Mouse (Mus musculus) erythroblast, embryonic 14.5 days (primary cell): ENCODE results near the gene Atrnl1.

ENCODE experiments used
- GATA1 ChIP-seq: IDR thresholded peaks from 2 replicates; pipeline ENCODE4 v1.6.1; 2012; ENCODE audit warnings: low read length, inconsistent platforms, mixed read lengths
- TAL1 ChIP-seq: IDR thresholded peaks from 3 replicates; pipeline ENCODE4 v1.6.1; 2012; ENCODE audit warnings: low read length, inconsistent platforms, mixed read lengths

DNA sequence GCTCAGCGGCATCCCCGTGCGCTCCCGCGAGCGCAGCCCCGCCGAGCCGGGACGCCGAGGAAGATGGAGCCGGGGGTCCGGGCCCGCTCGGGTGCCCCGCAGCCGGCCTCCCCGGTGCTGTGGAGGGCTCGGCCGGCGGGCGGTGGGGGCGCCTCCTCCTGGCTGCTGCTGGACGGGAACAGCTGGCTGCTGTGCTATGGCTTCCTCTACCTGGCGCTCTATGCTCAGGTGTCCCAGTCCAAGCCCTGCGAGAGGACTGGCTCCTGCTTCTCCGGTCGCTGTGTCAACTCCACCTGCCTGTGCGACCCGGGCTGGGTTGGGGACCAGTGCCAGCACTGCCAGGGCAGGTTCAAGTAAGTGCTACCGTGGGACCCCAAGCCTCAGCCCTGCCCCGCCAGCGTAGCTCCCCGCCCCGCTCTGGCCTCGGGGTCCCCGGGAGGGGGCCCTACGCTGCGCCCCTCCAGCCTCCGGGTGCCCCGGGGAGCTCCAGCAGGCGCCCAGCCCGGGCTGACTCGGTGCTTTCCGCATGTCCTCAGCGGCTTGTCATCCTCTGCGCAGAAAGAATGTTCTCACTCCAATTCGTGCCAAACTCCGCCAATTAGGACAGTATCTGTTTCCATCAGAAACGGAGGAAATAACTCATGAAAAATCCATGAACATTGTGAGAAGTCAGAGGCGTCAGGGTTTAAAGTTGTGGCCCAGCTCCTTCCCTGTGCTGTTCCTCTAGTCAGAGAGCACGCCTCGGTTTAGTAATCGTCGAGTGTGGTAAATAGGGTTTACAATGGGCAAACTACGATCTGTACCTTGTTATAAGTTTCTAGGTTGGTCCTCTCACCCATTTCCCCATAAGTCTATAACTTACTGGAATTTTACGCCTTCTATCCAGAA is 701 bp downstream of the Atrnl1 start:
- no peak for TF ChIP-seq GATA1
- no peak for TF ChIP-seq TAL1
